Mouse (Mus musculus): ENCODE data around the gene Phf6. TPM values are rescaled to one million over a fixed set of nuclear protein-coding genes. Genes with fewer than 3 reads are reported as not detected.

Phf6 gene
- 7.8 and 10.0 TPM in 2 replicates for polyA plus RNA-seq (2021; fragmentation: Nextera tagmentation)
- long read RNA-seq, experiment 1, full-length matches to known transcripts, result 8 of 13 reads
- long read RNA-seq, experiment 1, partial matches to known transcripts, result 1 of 13 reads
- long read RNA-seq, experiment 1, other reads (novel, unspliced or antisense), result 4 of 13 reads
- long read RNA-seq, experiment 2, full-length matches to known transcripts, result 121 of 136 reads
- long read RNA-seq, experiment 2, partial matches to known transcripts, result 4 of 136 reads
- long read RNA-seq, experiment 2, other reads (novel, unspliced or antisense), result 11 of 136 reads

GRCm38 (mm10) chrX:52911587-52912371 lies at the start of gene Phf6:
TSS of gene Phf6 (plus strand) at chrX:52912266.

GRCm38 (mm10) chrX:52987905-52988783 lies 76.1 kb downstream of the Phf6 start, which contains the start of gene Hprt:
TSS of gene Hprt (plus strand) at chrX:52988137.

Other genes starting within 250 kb of the Phf6 start
- 3.3 and 4.0 TPM in 2 replicates for gene Ccdc160, start 121.1 kb upstream of the Phf6 start, polyA plus RNA-seq (2021; fragmentation: Nextera tagmentation)
- 294 and 307 TPM in 2 replicates for gene Hprt, start 75.9 kb downstream of the Phf6 start, polyA plus RNA-seq (2021; fragmentation: Nextera tagmentation)